Mouse (Mus musculus) regulatory T cell (primary cell): ENCODE data around the gene Ttll12.

Experiments
- in situ Hi-C: fragments of 300-600 bp; cut with MboI, MseI; formaldehyde crosslinking; loops from one replicate; pipeline ENCODE4 v1.15.1; 2025; ENCODE audit warnings: high pct_unique_total_duplicates

The Ttll12 gene

DNA sequence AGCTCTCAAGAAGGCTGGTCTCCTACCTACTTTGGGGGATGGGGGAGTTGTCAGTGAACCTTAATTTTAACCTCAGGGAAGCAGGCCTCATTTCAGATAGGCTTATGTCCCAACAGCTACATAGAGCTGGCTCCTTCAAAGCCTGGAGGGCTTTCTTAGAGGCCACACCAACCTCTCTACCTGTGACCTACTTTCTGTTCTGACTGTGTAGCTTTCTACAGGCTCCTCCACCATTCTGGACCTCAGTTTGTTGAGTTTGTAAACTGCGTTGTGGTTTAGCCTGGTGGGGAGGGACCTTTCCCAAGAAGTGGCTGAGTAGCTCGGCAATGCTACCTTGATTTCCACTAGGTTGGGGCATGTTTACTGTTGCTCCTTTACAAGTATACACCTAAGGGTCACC, 67.2 kb downstream of the Ttll12 start:
- in situ Hi-C loops: no loop called here

DNA sequence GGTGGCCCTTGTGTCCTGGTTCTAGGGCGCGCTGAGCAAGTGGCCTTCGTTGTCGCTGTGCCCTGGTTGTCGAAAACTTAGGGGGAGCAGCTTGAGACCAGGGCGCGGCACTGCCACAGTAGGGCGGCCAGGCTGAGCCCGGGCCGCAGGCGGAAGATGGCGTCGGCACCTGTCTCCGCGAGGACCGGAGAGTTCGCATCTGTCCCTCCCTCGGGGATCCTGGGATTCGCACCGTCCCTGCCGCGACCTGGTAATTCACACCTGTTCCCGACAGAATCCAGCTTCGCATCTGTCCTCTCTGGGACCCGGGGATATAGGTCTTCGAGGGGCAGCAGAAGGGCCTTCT, 67.9 kb downstream of the Ttll12 start:
- in situ Hi-C loops: no loop called here

DNA sequence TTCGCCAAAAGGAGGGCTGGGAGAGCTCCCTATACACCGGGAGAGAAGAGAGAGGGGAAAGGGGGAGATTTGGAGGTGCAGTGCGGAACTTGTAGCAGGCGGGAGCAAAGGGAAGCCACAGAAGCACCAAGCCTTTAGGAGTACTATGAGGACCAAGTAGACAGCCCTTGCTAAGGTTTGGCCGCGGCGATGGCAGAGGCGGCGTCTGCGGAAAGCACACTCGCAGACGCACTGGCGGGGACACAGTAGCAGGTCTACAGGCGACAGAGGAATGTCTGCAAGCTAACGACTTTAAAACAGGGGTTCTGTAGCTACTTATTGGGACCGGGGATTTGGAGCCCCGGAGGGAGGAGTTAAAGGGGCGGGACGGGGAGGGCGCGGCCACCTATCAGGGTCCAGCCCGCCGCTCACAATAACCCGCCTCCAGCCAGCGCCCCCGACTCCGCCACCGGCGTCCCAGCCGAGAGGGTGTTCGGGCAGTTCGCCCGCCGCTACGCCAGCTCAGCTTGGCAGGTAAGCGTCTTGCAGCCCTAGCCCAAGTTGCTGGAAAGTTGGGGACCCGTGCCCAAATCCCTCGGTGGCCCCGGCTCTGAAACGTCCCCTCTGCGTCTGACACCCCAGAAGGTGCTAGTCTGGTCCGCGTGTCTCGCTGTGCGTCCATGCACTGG, 68.4 kb downstream of the Ttll12 start, which contains the start of gene Bik:
Gene Bik (plus strand): TSS at position 439 of the 668 bp plus-strand sequence.
- in situ Hi-C loops: no loop called here
